8 mouse cellular contexts compared by ENCODE assay signal in the genomic region with DNA sequence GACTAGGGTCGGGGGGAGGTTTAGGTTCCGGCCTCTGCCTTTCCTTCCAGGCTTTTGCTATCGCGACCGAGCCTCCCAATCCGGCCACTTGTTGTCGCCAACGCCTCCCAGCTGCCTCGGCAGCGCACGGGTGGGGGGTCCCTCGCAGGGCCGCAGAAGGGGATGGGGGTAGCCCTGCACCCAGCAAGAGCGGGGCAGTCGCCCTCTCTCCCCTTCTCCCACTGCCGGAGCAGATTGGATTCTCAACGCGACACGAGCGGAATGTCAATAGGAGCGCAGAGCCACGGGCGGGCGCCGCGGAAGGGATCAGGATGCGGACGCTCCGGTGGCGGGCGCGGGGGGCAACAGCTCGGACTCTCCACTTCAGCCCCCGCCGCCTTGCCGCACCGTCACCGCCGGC. TPM values are rescaled to one million over a fixed set of nuclear protein-coding genes. Genes with fewer than 3 reads are reported as not detected.
DNase-seq lines count a peak whose midpoint lies in the region; ATAC-seq and TF ChIP-seq lines count a peak whose summit lies in the region.

No protein-coding gene starts in this region.

- no peak overlapping the region for H3K9ac ChIP-seq in liver, embryonic 11.5 days (ENCODE audit: low read depth, low read length)
- H3K9ac ChIP-seq in forebrain, embryonic 11.5 days (ENCODE audit: low read length) = peak overlapping the region; percentile 47; the same call in 1 of the 2 replicates
- H3K9ac ChIP-seq in limb, embryonic 14.5 days (ENCODE audit: low read depth, low read length, severe bottlenecking) = peak overlapping the region; percentile 31; the same call in 1 of the 2 replicates

- H3K9me3 ChIP-seq in liver, embryonic 11.5 days (ENCODE audit: control insufficient read depth, low read length) = no peaks in the 10 kb centered on the region
- no peaks in the 10 kb centered on the region for H3K9me3 ChIP-seq in forebrain, embryonic 11.5 days (ENCODE audit: control insufficient read depth, low read length)
- no peaks in the 10 kb centered on the region for H3K9me3 ChIP-seq in limb, embryonic 14.5 days (ENCODE audit: control insufficient read depth, low read length)

- no peak for TF ChIP-seq POLR2A in limb, embryonic 14.5 days (IDR thresholded peaks at IDR 0.05; ENCODE audit: borderline replicate concordance, extremely low read depth, insufficient read depth, insufficient read length)

- H3K27ac ChIP-seq in liver, embryonic 11.5 days (ENCODE audit: low read depth, low read length) = no peak overlapping the region
- no peak overlapping the region for H3K27ac ChIP-seq in forebrain, embryonic 11.5 days (ENCODE audit: low read depth, low read length)
- H3K27ac ChIP-seq in limb, embryonic 14.5 days (replicated peaks; ENCODE audit: low read depth, low read length) = no peak overlapping the region

- DNase-seq in liver, embryonic 11.5 days (ENCODE audit: low spot score) = no peak
- DNase-seq in liver = no peak
- peak; percentile 69 for DNase-seq in forebrain, embryonic 11.5 days (ENCODE audit: low spot score)
- DNase-seq in limb, embryonic 14.5 days (ENCODE audit: low spot score) = no peak
- DNase-seq in retina, embryonic 14.5 days (ENCODE audit: low spot score) = peak; percentile 21
- no peak for DNase-seq in ovary, postnatal 14 days (ENCODE audit: low spot score)
- DNase-seq in frontal cortex, postnatal 10 days (ENCODE audit: low spot score in 2 of 2) = no peak
- no peak for DNase-seq in gastrocnemius, adult 8-10 months (ENCODE audit: low spot score in 2 of 2)

- ATAC-seq in liver, embryonic 11.5 days (replicated peaks; ENCODE audit: low FRiP score) = no peak
- ATAC-seq in forebrain, embryonic 11.5 days (replicated peaks; ENCODE audit: low FRiP score) = 0 out of 2 replicates have a peak, but pooled peaks have one; percentile 37
- ATAC-seq in limb, embryonic 14.5 days (ENCODE audit: low FRiP score, low read depth) = no peak

- H3K4me2 ChIP-seq in liver, embryonic 11.5 days = peak overlapping the region; percentile 76
- peak overlapping the region; percentile 91 for H3K4me2 ChIP-seq in forebrain, embryonic 11.5 days (ENCODE audit: low read depth, low read length, severe bottlenecking)
- H3K4me2 ChIP-seq in limb, embryonic 14.5 days (replicated peaks; ENCODE audit: low read depth, low read length, severe bottlenecking) = peak overlapping the region; percentile 95

- peak overlapping the region; percentile 48 for H3K4me3 ChIP-seq in liver, embryonic 11.5 days (ENCODE audit: low read depth, low read length)
- H3K4me3 ChIP-seq in forebrain, embryonic 11.5 days (ENCODE audit: low read depth, low read length) = peak overlapping the region; percentile 52
- peak overlapping the region; percentile 47 for H3K4me3 ChIP-seq in limb, embryonic 14.5 days (replicated peaks; ENCODE audit: low read length)

- H3K27me3 ChIP-seq in liver, embryonic 11.5 days (replicated peaks; ENCODE audit: control insufficient read depth, insufficient read depth, low read length) = peaks cover 84% of the 10 kb centered on the region
- peaks cover 63% of the 10 kb centered on the region for H3K27me3 ChIP-seq in forebrain, embryonic 11.5 days (ENCODE audit: control insufficient read depth, insufficient read depth, low read length)
- peaks cover 66% of the 10 kb centered on the region for H3K27me3 ChIP-seq in limb, embryonic 14.5 days (ENCODE audit: control insufficient read depth, insufficient read depth, low read length)

- no peaks in the 10 kb centered on the region for H3K36me3 ChIP-seq in liver, embryonic 11.5 days (ENCODE audit: control insufficient read depth, insufficient read depth, low read length)
- H3K36me3 ChIP-seq in forebrain, embryonic 11.5 days (ENCODE audit: control insufficient read depth, insufficient read depth, low read length) = no peaks in the 10 kb centered on the region
- no peaks in the 10 kb centered on the region for H3K36me3 ChIP-seq in limb, embryonic 14.5 days (ENCODE audit: control insufficient read depth, insufficient read depth, low read length)

- WGBS in liver, embryonic 11.5 days = under 1% methylated on average over 38 of the region's 39 CpGs
- under 1% methylated on average over 35 of the region's 39 CpGs for WGBS in forebrain, embryonic 11.5 days
- 0% methylated on average over 17 of the region's 39 CpGs for WGBS in limb, embryonic 14.5 days

- H3K4me1 ChIP-seq in liver, embryonic 11.5 days (replicated peaks; ENCODE audit: control insufficient read depth, insufficient read depth, low read length) = peaks cover 6% of the 10 kb centered on the region
- H3K4me1 ChIP-seq in forebrain, embryonic 11.5 days (replicated peaks; ENCODE audit: control insufficient read depth, insufficient read depth, low read length) = peaks cover 12% of the 10 kb centered on the region
- peaks cover 5% of the 10 kb centered on the region; the same call in 1 of the 2 replicates for H3K4me1 ChIP-seq in limb, embryonic 14.5 days (ENCODE audit: control insufficient read depth, insufficient read depth, low read length)

RNA-seq across cellular contexts. Expression of gene Cabp7, which starts 0.6 kb away (rescaled TPM):
- 0.33 TPM in 1 of 2 replicates, not detected in the other for polyA plus RNA-seq in liver, embryonic 11.5 days (2014; fragmentation: Nextera tagmentation; extraction: Ambion mirVana)
- polyA plus RNA-seq in forebrain, embryonic 11.5 days (2014; fragmentation: Nextera tagmentation; extraction: Ambion mirVana) = 0.57 and 0.79 TPM in 2 replicates
- polyA plus RNA-seq in limb, embryonic 14.5 days (2012; rRNA removed) = 0.10 and 0.14 TPM in 2 replicates
- 0.12 and 0.17 TPM in 2 replicates for polyA plus RNA-seq in limb, embryonic 14.5 days (2014; fragmentation: Nextera tagmentation; extraction: Ambion mirVana)
- under 1 TPM in 2 of 4 experiments, not detected in 2; 0.10 to 0.12 TPM for total RNA-seq in gastrocnemius, adult 8-10 months (2022)

RNA-seq across cellular contexts. Expression of gene Zmat5, which starts 41.5 kb away (rescaled TPM):
- 45.1 and 54.6 TPM in 2 replicates for polyA plus RNA-seq in liver, embryonic 11.5 days (2014; fragmentation: Nextera tagmentation; extraction: Ambion mirVana)
- 70.9 and 76.4 TPM in 2 replicates for polyA plus RNA-seq in forebrain, embryonic 11.5 days (2014; fragmentation: Nextera tagmentation; extraction: Ambion mirVana)
- polyA plus RNA-seq in limb, embryonic 14.5 days (2012; rRNA removed) = 42.1 TPM in 2 replicates
- 56.4 and 61.3 TPM in 2 replicates for polyA plus RNA-seq in limb, embryonic 14.5 days (2014; fragmentation: Nextera tagmentation; extraction: Ambion mirVana)
- 10 to 100 TPM; 19.6 to 26.9 (median 24.7) TPM for total RNA-seq in gastrocnemius, adult 8-10 months (2022)

RNA-seq across cellular contexts. Expression of gene Uqcr10, which starts 41.8 kb away (rescaled TPM):
- 823 and 891 TPM in 2 replicates for polyA plus RNA-seq in liver, embryonic 11.5 days (2014; fragmentation: Nextera tagmentation; extraction: Ambion mirVana)
- 550 and 552 TPM in 2 replicates for polyA plus RNA-seq in forebrain, embryonic 11.5 days (2014; fragmentation: Nextera tagmentation; extraction: Ambion mirVana)
- polyA plus RNA-seq in limb, embryonic 14.5 days (2012; rRNA removed) = 607 and 868 TPM in 2 replicates
- polyA plus RNA-seq in limb, embryonic 14.5 days (2014; fragmentation: Nextera tagmentation; extraction: Ambion mirVana) = 681 and 756 TPM in 2 replicates
- 1,000 to 10,000 TPM in 1 of 4 experiments, 100 to 1,000 TPM in 3; 882 to 1,031 (median 959) TPM for total RNA-seq in gastrocnemius, adult 8-10 months (2022)

Comparison
In these comparisons a context has a peak if more than half of its experiments do, and no peak if none do; other contexts are left out.
1. DNase-seq: peak in forebrain, embryonic 11.5 days (single experiment) and retina, embryonic 14.5 days (single experiment); none in liver, embryonic 11.5 days (single experiment), liver (single experiment), limb, embryonic 14.5 days (single experiment), ovary, postnatal 14 days (single experiment), frontal cortex, postnatal 10 days (0 of 2) and gastrocnemius, adult 8-10 months (0 of 2).
2. Peak in every context shown above with its lines, with median percentiles within 50 percentile points of each other: H3K4me2 ChIP-seq and H3K4me3 ChIP-seq.